Mouse (Mus musculus): Measurements from ENCODE around the gene Fiz1.

DNA sequence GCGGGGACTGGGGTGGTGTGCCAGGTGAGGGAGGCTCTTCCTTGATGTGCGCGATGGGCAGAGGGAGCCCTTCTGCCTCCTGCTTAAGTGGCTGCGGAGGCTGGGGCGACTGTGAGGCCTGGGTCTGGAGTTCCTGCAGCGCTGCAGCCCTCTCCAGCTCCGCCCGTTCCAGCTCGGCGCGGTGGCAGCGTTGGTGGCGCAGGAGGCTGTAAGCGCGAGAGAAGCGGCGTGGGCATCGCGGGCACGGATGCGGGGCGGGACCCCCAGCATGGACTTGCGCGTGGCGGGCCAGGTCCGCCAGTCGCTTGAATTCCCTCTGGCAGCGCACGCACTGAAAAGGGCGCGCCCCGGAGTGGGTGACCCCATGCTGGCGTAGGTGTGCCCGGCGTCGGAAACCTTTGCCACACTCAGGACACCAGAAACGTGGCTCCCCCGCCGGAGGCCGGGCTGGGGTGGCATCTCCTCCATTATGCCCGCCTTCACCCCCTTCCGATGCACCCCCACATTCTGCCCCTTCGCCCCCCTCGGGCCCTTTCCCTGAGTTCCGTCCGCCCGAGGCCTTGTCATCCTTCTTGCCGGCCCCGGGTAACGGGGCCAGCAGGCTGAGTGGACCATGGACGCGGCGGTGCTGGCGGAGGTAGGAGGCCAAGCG is 21.0 kb downstream of the Fiz1 start:
- no peak for TF ChIP-seq CTCF (IDR thresholded peaks at IDR 0.05; ENCODE audit: control insufficient read depth, insufficient read depth, insufficient replicate concordance, low read depth, low read length)
- no peak for TF ChIP-seq POLR2A (IDR thresholded peaks at IDR 0.05; ENCODE audit: control insufficient read depth, low read depth, low read length)
